Mouse (Mus musculus) hindbrain, embryonic 14.5 days (tissue): ENCODE results near the gene Srgap3. TPM values are rescaled to one million over a fixed set of nuclear protein-coding genes. Genes with fewer than 3 reads are reported as not detected.
"Not testable (repeated sequence)": the region's sequence is repeated elsewhere in the genome, so short reads cannot be mapped to it uniquely, and the experiment has no call there.

ENCODE experiments used
- ATAC-seq: fragments of 200-750 bp; cut with Nextera tagmentation; 2 replicates; pipeline ENCODE4 v1.8.0; 2017; ENCODE audit warnings: moderate number of reproducible peaks, mild to moderate bottlenecking, moderate TSS enrichment, moderate library complexity; ENCODE audit not compliant: low FRiP score
- DNase-seq: peaks from one replicate; pipeline ENCODE4 v3.0.0-alpha.2; 2015; ENCODE audit warnings: low spot score
- H3K27ac ChIP-seq: fragments of 300-500 bp; sonication (generic); 2 replicates; pipeline ENCODE4 v1.5.1; 2014; ENCODE audit warnings: mild to moderate bottlenecking, moderate library complexity
- H3K27me3 ChIP-seq: fragments of 300-500 bp; sonication (generic); 2 replicates; pipeline ENCODE4 v1.6.1; 2014; ENCODE audit warnings: mild to moderate bottlenecking, low read length, mixed read lengths; ENCODE audit not compliant: control insufficient read depth, insufficient read depth
- H3K36me3 ChIP-seq: fragments of 300-500 bp; sonication (generic); replicated peaks from 2 replicates; pipeline ENCODE4 v1.6.1; 2014; ENCODE audit not compliant: control insufficient read depth, insufficient read depth
- H3K4me1 ChIP-seq: fragments of 300-500 bp; sonication (generic); replicated peaks from 2 replicates; pipeline ENCODE4 v1.6.1; 2014; ENCODE audit warnings: antibody characterized with exemption, low read length, mixed read lengths; ENCODE audit not compliant: control insufficient read depth, insufficient read depth
- H3K4me2 ChIP-seq: fragments of 300-500 bp; sonication (generic); replicated peaks from 2 replicates; pipeline ENCODE4 v1.6.1; 2014; ENCODE audit warnings: mild to moderate bottlenecking, moderate library complexity
- H3K4me3 ChIP-seq: fragments of 300-500 bp; sonication (generic); replicated peaks from 2 replicates; pipeline ENCODE4 v1.5.1; 2014; ENCODE audit warnings: mild to moderate bottlenecking, low read length
- H3K9ac ChIP-seq: fragments of 300-500 bp; sonication (generic); 2 replicates; pipeline ENCODE4 v1.6.1; 2014
- H3K9me3 ChIP-seq: fragments of 300-500 bp; sonication (generic); 2 replicates; pipeline ENCODE4 v1.6.1; 2016; ENCODE audit warnings: low read length; ENCODE audit not compliant: control insufficient read depth
- WGBS: fragments of 180-500 bp; shearing (Covaris S2); extraction: QIAGEN DNeasy Blood & Tissue Kit; methylation state at CpG from one replicate; pipeline ENCODE4 v1.1.7; 2014; 5-methylcytosine and 5-hydroxymethylcytosine counted together
- polyA plus RNA-seq: library from polyadenylated mRNA; unstranded; fragments of >200 nt; fragmentation: Nextera tagmentation; extraction: Ambion mirVana; gene quantifications from 2 replicates; pipeline ENCODE4 v1.2.1, GENCODE M21; 2014

The Srgap3 gene
- polyA plus RNA-seq, 1 experiment from 2014 or later: 50.7 TPM

GRCm38 (mm10) chr6:112720409-112721080 is 226.5 kb downstream of the Srgap3 start:
- DNase-seq (no peak), ATAC-seq (no peak)
- Histone ChIP-seq H3K4me2 (no peak overlapping the region), H3K9me3 (no peaks in the 10 kb centered on the region), H3K4me3 (no peak overlapping the region), H3K36me3 (peaks cover 45% of the 10 kb centered on the region), H3K4me1 (no peaks in the 10 kb centered on the region), H3K27ac (peak overlapping the region; percentile 29), H3K9ac (no peak overlapping the region), H3K27me3 (no peaks in the 10 kb centered on the region)
- WGBS: 67% methylated on average over 5 of the region's 5 CpGs

GRCm38 (mm10) chr6:112719983-112720382 is 227.1 kb downstream of the Srgap3 start:
- Histone ChIP-seq H3K9ac (no peak overlapping the region), H3K27ac (peak overlapping the region; percentile 29; the same call in 1 of the 2 replicates), H3K4me2 (no peak overlapping the region), H3K4me3 (no peak overlapping the region), H3K36me3 (peaks cover 40% of the 10 kb centered on the region), H3K4me1 (no peaks in the 10 kb centered on the region), H3K9me3 (no peaks in the 10 kb centered on the region), H3K27me3 (no peaks in the 10 kb centered on the region)
- 72% methylated on average over 1 of the region's 1 CpGs for WGBS
- ATAC-seq: no peak
- DNase-seq: no peak

GRCm38 (mm10) chr6:112717168-112717567 is 229.9 kb downstream of the Srgap3 start:
- H3K4me1 ChIP-seq: no peaks in the 10 kb centered on the region
- no peak for ATAC-seq
- no peak overlapping the region for H3K27ac ChIP-seq
- H3K4me2 ChIP-seq: no peak overlapping the region
- no peak overlapping the region for H3K4me3 ChIP-seq
- H3K27me3 ChIP-seq: no peaks in the 10 kb centered on the region
- peak; percentile 44 for DNase-seq
- H3K9me3 ChIP-seq: no peaks in the 10 kb centered on the region
- 60% methylated on average over 5 of the region's 5 CpGs for WGBS
- H3K9ac ChIP-seq: no peak overlapping the region
- peaks cover 20% of the 10 kb centered on the region for H3K36me3 ChIP-seq

GRCm38 (mm10) chr6:112713951-112714350 is 233.1 kb downstream of the Srgap3 start:
- Histone ChIP-seq H3K9ac (no peak overlapping the region), H3K4me2 (no peak overlapping the region), H3K27me3 (no peaks in the 10 kb centered on the region), H3K9me3 (no peaks in the 10 kb centered on the region), H3K27ac (no peak overlapping the region), H3K4me3 (no peak overlapping the region), H3K36me3 (peaks cover 5% of the 10 kb centered on the region; the same call in 1 of the 2 replicates), H3K4me1 (no peaks in the 10 kb centered on the region)
- WGBS: 78% methylated on average over 3 of the region's 3 CpGs
- ATAC-seq (no peak), DNase-seq (no peak)

- 92% methylated on average over 4 of the region's 4 CpGs for WGBS
- DNase-seq: not testable (repeated sequence)
Observed at GRCm38 (mm10) chr6:112702296-112702695, 244.8 kb downstream of the Srgap3 start.

GRCm38 (mm10) chr6:112700392-112700791 is 246.7 kb downstream of the Srgap3 start:
- Histone ChIP-seq H3K27ac (no peak overlapping the region), H3K4me1 (no peaks in the 10 kb centered on the region), H3K9ac (no peak overlapping the region), H3K27me3 (0 out of 2 replicates have a peak, but pooled peaks cover 5% of the 10 kb centered on the region), H3K4me2 (no peak overlapping the region), H3K36me3 (no peaks in the 10 kb centered on the region), H3K9me3 (no peaks in the 10 kb centered on the region), H3K4me3 (no peak overlapping the region)
- ATAC-seq: no peak
- peak; percentile 82 for DNase-seq
- 0% methylated on average over 1 of the region's 1 CpGs for WGBS

More at GRCm38 (mm10) chr6:112702296-112702695, 244.8 kb downstream of the Srgap3 start:
- H3K9me3 ChIP-seq, H3K4me1 ChIP-seq, H3K36me3 ChIP-seq, H3K4me2 ChIP-seq, H3K27ac ChIP-seq, ATAC-seq, H3K4me3 ChIP-seq, H3K9ac ChIP-seq, H3K27me3 ChIP-seq: not testable (repeated sequence)

- H3K4me2 ChIP-seq: no peak overlapping the region
- H3K4me1 ChIP-seq: no peaks in the 10 kb centered on the region
- no peaks in the 10 kb centered on the region for H3K36me3 ChIP-seq
- no peaks in the 10 kb centered on the region for H3K9me3 ChIP-seq
- ATAC-seq (no peak), DNase-seq (no peak)
- H3K27ac ChIP-seq: no peak overlapping the region
- H3K27me3 ChIP-seq: 0 out of 2 replicates have a peak, but pooled peaks cover 5% of the 10 kb centered on the region
- no peak overlapping the region for H3K4me3 ChIP-seq
- WGBS: 57% methylated on average over 1 of the region's 1 CpGs
- H3K9ac ChIP-seq: no peak overlapping the region
Observed at GRCm38 (mm10) chr6:112699115-112699514, 248.0 kb downstream of the Srgap3 start.

GRCm38 (mm10) chr6:112696056-112696950 is 250.8 kb downstream of the Srgap3 start, which contains the start of gene Rad18:
TSS of gene Rad18 (minus strand) at chr6:112696686.
- DNase-seq (peak; percentile 92), ATAC-seq (peak; percentile 92)
- WGBS: under 1% methylated on average over 77 of the region's 77 CpGs
- Histone ChIP-seq H3K4me1 (no peaks in the 10 kb centered on the region), H3K27ac (no peak within 1 kb of the TSS), H3K27me3 (0 out of 2 replicates have a peak, but pooled peaks cover 5% of the 10 kb centered on the region), H3K4me2 (peak within 1 kb of the TSS; percentile 82), H3K4me3 (peak within 1 kb of the TSS; percentile 88), H3K36me3 (no peaks in the 10 kb centered on the region), H3K9me3 (no peaks in the 10 kb centered on the region), H3K9ac (peak within 1 kb of the TSS; percentile 53)

GRCm38 (mm10) chr6:112694492-112694891 is 252.6 kb downstream of the Srgap3 start:
- no peak overlapping the region for H3K4me2 ChIP-seq
- H3K27ac ChIP-seq: no peak overlapping the region
- ATAC-seq (no peak), DNase-seq (no peak)
- H3K4me3 ChIP-seq: no peak overlapping the region
- 0 out of 2 replicates have a peak, but pooled peaks cover 5% of the 10 kb centered on the region for H3K27me3 ChIP-seq
- H3K36me3 ChIP-seq: no peaks in the 10 kb centered on the region
- no peak overlapping the region for H3K9ac ChIP-seq
- H3K4me1 ChIP-seq: no peaks in the 10 kb centered on the region
- WGBS: 95% methylated on average over 5 of the region's 5 CpGs
- H3K9me3 ChIP-seq: no peaks in the 10 kb centered on the region
